Mouse (Mus musculus) forebrain, embryonic 10.5 days (tissue): Measurements from ENCODE around the gene Gtf2a2. TPM values are rescaled to one million over a fixed set of nuclear protein-coding genes. Genes with fewer than 3 reads are reported as not detected.
"Not testable (repeated sequence)": the region's sequence is repeated elsewhere in the genome, so short reads cannot be mapped to it uniquely, and the experiment has no call there.

ENCODE experiments used
- DNase-seq: peaks from one replicate; pipeline ENCODE4 v3.0.0-alpha.2; 2017; ENCODE audit warnings: low spot score; ENCODE audit errors: extremely low spot score
- H3K27ac ChIP-seq: fragments of 300-500 bp; sonication (generic); 2 replicates; pipeline ENCODE4 v1.5.1; 2016; ENCODE audit warnings: mild to moderate bottlenecking
- H3K27me3 ChIP-seq: fragments of 300-500 bp; sonication (generic); 2 replicates; pipeline ENCODE4 v1.6.1; 2016; ENCODE audit warnings: mild to moderate bottlenecking; ENCODE audit not compliant: poor library complexity, severe bottlenecking
- H3K36me3 ChIP-seq: fragments of 300-500 bp; sonication (generic); replicated peaks from 2 replicates; pipeline ENCODE4 v1.6.1; 2016; ENCODE audit warnings: mild to moderate bottlenecking, moderate library complexity
- H3K4me1 ChIP-seq: fragments of 300-500 bp; sonication (generic); 2 replicates; pipeline ENCODE4 v1.6.1; 2016
- H3K4me3 ChIP-seq: fragments of 300-500 bp; sonication (generic); 2 replicates; pipeline ENCODE4 v1.5.1; 2016; ENCODE audit warnings: mild to moderate bottlenecking, moderate library complexity
- H3K9me3 ChIP-seq: fragments of 300-500 bp; sonication (generic); 2 replicates; pipeline ENCODE4 v1.6.1; 2016; ENCODE audit warnings: mild to moderate bottlenecking, moderate library complexity
- WGBS: fragments of 180-500 bp; shearing (Covaris S2); methylation state at CpG from one replicate; pipeline ENCODE4 v1.1.7; 2016; 5-methylcytosine and 5-hydroxymethylcytosine counted together
- polyA plus RNA-seq: library from polyadenylated mRNA; unstranded; fragments of >200 nt; fragmentation: Nextera tagmentation; extraction: Ambion mirVana; gene quantifications from 2 replicates; pipeline ENCODE4 v1.2.1, GENCODE M21; 2016

Gtf2a2 gene
- polyA plus RNA-seq, 1 experiment from 2014 or later, result 208 TPM

- no peak overlapping the region for H3K4me3 ChIP-seq
- WGBS, result 94% methylated on average over 10 of the region's 10 CpGs
- DNase-seq, result no peak
- H3K4me1 ChIP-seq, result no peaks in the 10 kb centered on the region
- H3K27ac ChIP-seq, result no peak overlapping the region
- peaks cover 99% of the 10 kb centered on the region for H3K36me3 ChIP-seq
- H3K9me3 ChIP-seq, result no peaks in the 10 kb centered on the region
- H3K27me3 ChIP-seq, result no peaks in the 10 kb centered on the region
Measured at GRCm38 (mm10) chr9:70003516-70003915, 8.8 kb upstream of the Gtf2a2 start.

- no peaks in the 10 kb centered on the region for H3K27me3 ChIP-seq
- H3K9me3 ChIP-seq, result no peaks in the 10 kb centered on the region
- DNase-seq, result no peak
- peaks cover 91% of the 10 kb centered on the region for H3K36me3 ChIP-seq
- no peak overlapping the region for H3K27ac ChIP-seq
- H3K4me3 ChIP-seq, result no peak overlapping the region
- H3K4me1 ChIP-seq, result peaks cover 2% of the 10 kb centered on the region; the same call in 1 of the 2 replicates
- WGBS, result 93% methylated on average over 5 of the region's 5 CpGs
Measured at GRCm38 (mm10) chr9:70006984-70007383, 5.4 kb upstream of the Gtf2a2 start.

GRCm38 (mm10) chr9:70007506-70008248, 4.7 kb upstream of the Gtf2a2 start:
- WGBS, result 92% methylated on average over 14 of the region's 14 CpGs
- Histone ChIP-seq H3K9me3 (no peaks in the 10 kb centered on the region), H3K27ac (no peak overlapping the region), H3K4me1 (peaks cover 3% of the 10 kb centered on the region; the same call in 1 of the 2 replicates), H3K27me3 (no peaks in the 10 kb centered on the region), H3K36me3 (peaks cover 84% of the 10 kb centered on the region), H3K4me3 (no peak overlapping the region)
- no peak for DNase-seq

- Histone ChIP-seq H3K27me3 (no peaks in the 10 kb centered on the region), H3K4me3 (no peak overlapping the region), H3K27ac (no peak overlapping the region), H3K36me3 (peaks cover 65% of the 10 kb centered on the region), H3K9me3 (no peaks in the 10 kb centered on the region), H3K4me1 (peaks cover 21% of the 10 kb centered on the region)
- no peak for DNase-seq
- WGBS, result 91% methylated on average over 8 of the region's 8 CpGs
Measured at GRCm38 (mm10) chr9:70009754-70010304, 2.5 kb upstream of the Gtf2a2 start.

GRCm38 (mm10) chr9:70010781-70011473, 1.4 kb upstream of the Gtf2a2 start:
- Histone ChIP-seq H3K4me1 (peaks cover 21% of the 10 kb centered on the region), H3K9me3 (no peaks in the 10 kb centered on the region), H3K36me3 (peaks cover 58% of the 10 kb centered on the region), H3K4me3 (no peak overlapping the region), H3K27ac (no peak overlapping the region), H3K27me3 (no peaks in the 10 kb centered on the region)
- 98% methylated on average over 5 of the region's 5 CpGs for WGBS
- no peak for DNase-seq

- Histone ChIP-seq H3K9me3 (no peaks in the 10 kb centered on the region), H3K4me1 (peaks cover 21% of the 10 kb centered on the region), H3K4me3 (peak overlapping the region; percentile 93), H3K36me3 (peaks cover 57% of the 10 kb centered on the region), H3K27me3 (no peaks in the 10 kb centered on the region), H3K27ac (peak overlapping the region; percentile 97)
- no peak for DNase-seq
- WGBS, result 67% methylated on average over 14 of the region's 14 CpGs
Measured at GRCm38 (mm10) chr9:70011537-70012407, 578 bp upstream of the Gtf2a2 start.

- Histone ChIP-seq H3K4me3 (no peak overlapping the region), H3K27ac (no peak overlapping the region), H3K36me3 (peaks cover 50% of the 10 kb centered on the region), H3K9me3 (no peaks in the 10 kb centered on the region), H3K4me1 (peaks cover 21% of the 10 kb centered on the region), H3K27me3 (no peaks in the 10 kb centered on the region)
- WGBS, result 90% methylated on average over 2 of the region's 2 CpGs
- no peak for DNase-seq
Measured at GRCm38 (mm10) chr9:70015632-70016031, 3.3 kb downstream of the Gtf2a2 start.

- Histone ChIP-seq H3K27me3 (no peaks in the 10 kb centered on the region), H3K4me3 (no peak overlapping the region), H3K27ac (no peak overlapping the region), H3K36me3 (peaks cover 68% of the 10 kb centered on the region), H3K9me3 (no peaks in the 10 kb centered on the region), H3K4me1 (peaks cover 9% of the 10 kb centered on the region)
- DNase-seq, result no peak
Measured at GRCm38 (mm10) chr9:70018879-70019278, 6.5 kb downstream of the Gtf2a2 start.

GRCm38 (mm10) chr9:70021610-70022009, 9.3 kb downstream of the Gtf2a2 start:
- H3K36me3 ChIP-seq, result peaks cover 55% of the 10 kb centered on the region
- 81% methylated on average over 1 of the region's 1 CpGs for WGBS
- H3K9me3 ChIP-seq, result no peaks in the 10 kb centered on the region

GRCm38 (mm10) chr9:70022083-70022482, 9.7 kb downstream of the Gtf2a2 start:
- Histone ChIP-seq H3K9me3 (no peaks in the 10 kb centered on the region), H3K27ac (no peak overlapping the region), H3K36me3 (peaks cover 51% of the 10 kb centered on the region), H3K27me3 (no peaks in the 10 kb centered on the region), H3K4me3 (no peak overlapping the region), H3K4me1 (no peaks in the 10 kb centered on the region)
- no peak for DNase-seq
- 96% methylated on average over 4 of the region's 4 CpGs for WGBS

More at GRCm38 (mm10) chr9:70021610-70022009, 9.3 kb downstream of the Gtf2a2 start:
- Histone ChIP-seq H3K27ac (no peak overlapping the region), H3K4me1 (no peaks in the 10 kb centered on the region), H3K4me3 (no peak overlapping the region), H3K27me3 (no peaks in the 10 kb centered on the region)
- no peak for DNase-seq

GRCm38 (mm10) chr9:70023615-70024014, 11.3 kb downstream of the Gtf2a2 start:
- not testable (repeated sequence) for DNase-seq, H3K9me3 ChIP-seq, H3K27ac ChIP-seq, H3K4me3 ChIP-seq, H3K27me3 ChIP-seq, H3K4me1 ChIP-seq
- peaks cover 39% of the 10 kb centered on the region for H3K36me3 ChIP-seq
- WGBS, result 58% methylated on average over 1 of the region's 1 CpGs

- Histone ChIP-seq H3K27ac (no peak overlapping the region), H3K4me3 (no peak overlapping the region), H3K36me3 (peaks cover 32% of the 10 kb centered on the region), H3K9me3 (no peaks in the 10 kb centered on the region), H3K4me1 (no peaks in the 10 kb centered on the region), H3K27me3 (no peaks in the 10 kb centered on the region)
- DNase-seq, result no peak
Measured at GRCm38 (mm10) chr9:70024648-70025047, 12.3 kb downstream of the Gtf2a2 start.
